Mouse (Mus musculus) midbrain, embryonic 15.5 days (tissue): ENCODE results near the gene Slc26a3. TPM values are rescaled to one million over a fixed set of nuclear protein-coding genes. Genes with fewer than 3 reads are reported as not detected.

ENCODE experiments used
- ATAC-seq: fragments of 200-750 bp; cut with Nextera tagmentation; replicated peaks from 2 replicates; pipeline ENCODE4 v1.8.0; 2017; ENCODE audit warnings: moderate TSS enrichment
- H3K27ac ChIP-seq: fragments of 300-500 bp; sonication (generic); 2 replicates; pipeline ENCODE4 v1.5.1; 2015; ENCODE audit warnings: mild to moderate bottlenecking, inconsistent platforms
- H3K27me3 ChIP-seq: fragments of 300-500 bp; sonication (generic); replicated peaks from 2 replicates; pipeline ENCODE4 v1.6.1; 2015; ENCODE audit warnings: inconsistent platforms
- H3K36me3 ChIP-seq: fragments of 300-500 bp; sonication (generic); replicated peaks from 2 replicates; pipeline ENCODE4 v1.6.1; 2015; ENCODE audit warnings: inconsistent platforms
- H3K4me1 ChIP-seq: fragments of 300-500 bp; sonication (generic); 2 replicates; pipeline ENCODE4 v1.6.1; 2015; ENCODE audit warnings: inconsistent platforms
- H3K4me2 ChIP-seq: fragments of 300-500 bp; sonication (generic); 2 replicates; pipeline ENCODE4 v1.6.1; 2015; ENCODE audit warnings: inconsistent platforms, mild to moderate bottlenecking, moderate library complexity
- H3K4me3 ChIP-seq: fragments of 300-500 bp; sonication (generic); 2 replicates; pipeline ENCODE4 v1.5.1; 2015; ENCODE audit warnings: mild to moderate bottlenecking, inconsistent platforms
- H3K9ac ChIP-seq: fragments of 300-500 bp; sonication (generic); 2 replicates; pipeline ENCODE4 v1.6.1; 2015; ENCODE audit warnings: mild to moderate bottlenecking, inconsistent platforms
- H3K9me3 ChIP-seq: fragments of 300-500 bp; sonication (generic); 2 replicates; pipeline ENCODE4 v1.6.1; 2016; ENCODE audit warnings: inconsistent platforms
- WGBS: fragments of 180-500 bp; shearing (Covaris S2); methylation state at CpG from one replicate; pipeline ENCODE4 v1.1.7; 2015; ENCODE audit warnings: mixed read lengths; 5-methylcytosine and 5-hydroxymethylcytosine counted together
- polyA plus RNA-seq: library from polyadenylated mRNA; unstranded; fragments of >200 nt; fragmentation: Nextera tagmentation; extraction: Ambion mirVana; gene quantifications from 2 replicates; pipeline ENCODE4 v1.2.1, GENCODE M21; 2015

The Slc26a3 gene
- polyA plus RNA-seq, result 0.09 TPM in 1 of 2 replicates, not detected in the other

DNA sequence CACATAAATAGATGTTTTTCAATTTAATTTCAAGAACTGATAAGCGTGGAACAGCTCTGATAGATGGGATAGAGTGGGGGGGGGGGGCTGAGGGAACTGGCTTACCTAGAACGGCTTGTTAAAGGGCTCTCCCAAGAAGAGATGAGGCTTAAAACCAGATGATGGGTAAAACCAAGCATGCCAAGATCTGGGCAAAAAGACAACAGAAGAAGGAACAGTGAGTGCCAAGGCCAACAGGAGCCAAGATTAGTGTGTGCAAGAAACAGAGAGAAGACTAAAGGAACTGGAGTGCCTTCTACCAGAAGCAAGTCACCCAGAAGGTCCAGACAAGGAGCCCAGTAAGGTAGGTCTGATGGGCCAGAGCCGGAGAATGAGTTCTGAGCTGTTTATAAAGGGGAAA is at the start of gene Slc26a3:
Gene Slc26a3 (plus strand): TSS at position 301 of the 400 bp plus-strand sequence.
- no peaks in the 10 kb centered on the region for H3K4me1 ChIP-seq
- no peak within 1 kb of the TSS for H3K4me2 ChIP-seq
- 89% methylated on average over 3 of the region's 3 CpGs for WGBS
- H3K36me3 ChIP-seq, result no peaks in the 10 kb centered on the region
- H3K9ac ChIP-seq, result no peak within 1 kb of the TSS
- no peak within 1 kb of the TSS for H3K27ac ChIP-seq
- ATAC-seq, result no peak
- no peaks in the 10 kb centered on the region for H3K9me3 ChIP-seq
- no peak within 1 kb of the TSS for H3K4me3 ChIP-seq
- no peaks in the 10 kb centered on the region for H3K27me3 ChIP-seq

DNA sequence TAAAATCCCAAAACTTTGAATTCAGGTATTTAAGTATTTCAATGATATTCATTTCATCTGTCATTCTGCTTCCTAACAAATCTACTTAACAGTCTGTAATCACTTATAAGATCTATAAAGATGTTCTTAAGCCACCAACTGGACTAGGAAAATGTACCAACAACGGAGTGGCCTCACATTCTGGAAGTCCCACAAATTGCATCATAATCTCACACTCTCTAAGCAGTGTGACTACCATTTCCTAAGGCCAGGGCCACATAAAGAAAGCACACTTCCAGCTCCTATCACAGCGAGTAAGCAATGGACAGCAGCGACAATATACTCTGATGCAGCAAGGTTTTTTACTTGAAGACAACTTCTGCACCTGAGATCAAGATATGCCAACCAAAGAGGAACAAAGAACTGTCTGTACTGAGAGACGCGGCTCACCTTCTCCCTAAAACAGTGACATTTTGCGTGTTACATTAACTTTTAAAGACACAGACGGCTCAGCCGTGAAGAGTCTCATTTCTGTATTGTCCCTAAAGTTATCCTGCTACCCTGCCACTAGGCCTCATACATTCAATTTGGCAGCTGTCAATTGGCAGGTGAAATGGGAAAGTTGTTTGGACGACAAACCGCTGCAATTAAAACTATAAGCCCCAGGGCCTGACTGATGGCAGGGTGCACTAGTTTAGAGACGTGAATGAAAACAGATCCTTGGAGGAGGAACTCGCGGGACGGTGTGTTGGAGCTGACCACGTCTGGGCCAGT is 40.3 kb upstream of the Slc26a3 start:
- no peak overlapping the region for H3K27ac ChIP-seq
- H3K36me3 ChIP-seq, result peaks cover 8% of the 10 kb centered on the region
- no peaks in the 10 kb centered on the region for H3K9me3 ChIP-seq
- no peaks in the 10 kb centered on the region for H3K27me3 ChIP-seq
- H3K9ac ChIP-seq, result peak overlapping the region; percentile 87
- ATAC-seq, result no peak
- 28% methylated on average over 15 of the region's 15 CpGs for WGBS
- H3K4me1 ChIP-seq, result peaks cover 21% of the 10 kb centered on the region
- peak overlapping the region; percentile 73 for H3K4me2 ChIP-seq
- peak overlapping the region; percentile 74 for H3K4me3 ChIP-seq

DNA sequence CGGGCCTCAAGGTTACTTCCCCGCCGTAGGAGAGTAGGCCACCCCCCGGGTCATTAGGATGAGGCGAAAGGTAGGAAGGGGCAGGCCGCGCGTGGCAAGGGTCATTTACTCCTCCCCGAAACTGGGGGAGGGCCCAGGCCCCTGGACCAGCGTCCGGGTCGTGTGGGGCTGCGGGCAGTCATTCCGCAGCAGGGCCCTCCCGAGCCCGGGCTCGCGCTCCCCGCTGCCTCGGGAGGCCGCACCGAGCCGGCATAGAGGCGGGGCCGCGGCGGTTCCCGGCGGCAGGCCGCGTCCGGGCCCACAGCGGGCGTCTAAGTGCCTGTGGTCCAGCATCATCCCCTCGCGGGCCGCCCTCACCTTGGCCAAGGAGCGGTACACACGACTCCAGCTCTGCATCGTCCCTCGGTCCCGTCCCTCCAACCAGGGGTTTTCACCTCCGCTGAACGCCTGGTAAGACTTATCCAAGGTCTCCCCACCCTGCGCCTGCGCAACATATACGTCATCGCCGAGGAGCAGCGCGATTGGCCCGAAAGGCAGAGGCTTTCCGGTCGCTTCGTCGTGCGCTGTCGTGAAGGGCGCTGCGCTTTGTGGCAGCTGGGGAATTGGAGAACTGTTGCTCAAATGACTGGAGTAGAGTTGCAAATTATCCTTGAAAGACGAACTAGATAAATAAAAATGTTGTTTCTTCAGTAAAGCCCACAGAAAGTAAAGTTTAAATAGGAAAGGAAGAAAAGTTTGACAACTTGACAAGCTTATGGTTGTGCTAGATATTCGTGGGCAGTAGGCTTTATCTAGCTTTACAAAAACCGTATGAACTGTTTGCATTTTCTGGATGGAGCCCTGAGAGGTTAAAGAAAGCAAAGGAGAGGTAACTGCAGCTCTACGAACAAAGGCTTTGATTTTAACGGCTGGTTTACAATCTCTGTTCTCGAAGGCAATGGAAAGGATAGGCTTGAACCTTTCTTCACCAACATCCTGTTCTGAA is 39.4 kb upstream of the Slc26a3 start, which contains the start of gene Dld:
Gene Dld (minus strand): TSS at position 510 of the 985 bp plus-strand sequence.
- H3K9me3 ChIP-seq, result no peaks in the 10 kb centered on the region
- peak; percentile 100 for ATAC-seq
- no peaks in the 10 kb centered on the region for H3K27me3 ChIP-seq
- H3K4me1 ChIP-seq, result peaks cover 21% of the 10 kb centered on the region
- peak within 1 kb of the TSS; percentile 73 for H3K4me2 ChIP-seq
- peak within 1 kb of the TSS; percentile 74 for H3K4me3 ChIP-seq
- WGBS, result 5% methylated on average over 66 of the region's 66 CpGs
- peak within 1 kb of the TSS; percentile 87 for H3K9ac ChIP-seq
- H3K36me3 ChIP-seq, result peaks cover 8% of the 10 kb centered on the region
- peak within 1 kb of the TSS; percentile 79 for H3K27ac ChIP-seq

DNA sequence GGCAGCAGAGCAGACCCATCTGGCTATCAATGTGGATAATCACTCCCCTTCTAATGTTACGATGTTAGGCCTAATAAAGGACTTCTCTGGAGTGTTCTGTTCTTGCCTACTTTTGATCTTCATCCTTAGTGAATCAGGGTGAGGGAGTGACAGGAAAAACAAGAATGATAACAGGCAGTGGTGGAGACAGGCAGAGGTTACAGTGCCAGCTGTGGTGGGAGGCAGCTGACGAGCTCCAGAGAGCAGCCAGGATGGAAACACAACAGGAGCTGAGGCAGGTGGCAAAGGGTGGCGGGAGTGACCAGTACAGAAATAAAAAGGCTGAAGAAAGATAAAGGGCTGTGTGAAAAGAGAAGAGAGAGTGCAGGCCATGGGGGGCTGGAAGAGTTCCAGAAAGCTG is 24.2 kb upstream of the Slc26a3 start:
- H3K9ac ChIP-seq, result no peak overlapping the region
- H3K4me2 ChIP-seq, result no peak overlapping the region
- H3K27me3 ChIP-seq, result no peaks in the 10 kb centered on the region
- 60% methylated on average over 3 of the region's 3 CpGs for WGBS
- no peaks in the 10 kb centered on the region for H3K9me3 ChIP-seq
- H3K4me1 ChIP-seq, result no peaks in the 10 kb centered on the region; the same call in 1 of the 2 replicates
- no peak overlapping the region for H3K27ac ChIP-seq
- ATAC-seq, result no peak
- H3K4me3 ChIP-seq, result no peak overlapping the region
- H3K36me3 ChIP-seq, result no peaks in the 10 kb centered on the region

DNA sequence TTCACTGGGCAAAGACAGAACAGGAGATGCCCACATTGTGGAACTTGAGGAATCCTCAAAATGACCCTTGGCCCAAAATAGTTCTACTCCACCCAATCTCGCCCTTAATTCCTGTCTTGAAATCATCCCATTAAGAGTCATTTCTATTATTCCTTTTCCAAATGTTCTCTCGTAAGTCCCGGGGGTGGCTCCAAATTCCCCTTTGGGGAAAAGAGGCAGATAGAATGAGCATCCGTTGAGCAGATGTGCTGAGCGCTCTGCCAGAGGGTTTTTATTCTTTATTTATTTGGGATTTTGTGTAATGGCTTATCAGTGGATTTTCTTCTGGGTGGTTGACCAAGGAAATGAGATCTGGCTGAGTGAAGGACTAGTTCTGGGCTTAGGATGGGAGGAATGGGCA is 22.9 kb upstream of the Slc26a3 start:
- Histone ChIP-seq H3K4me3 (no peak overlapping the region), H3K9ac (no peak overlapping the region), H3K4me1 (no peaks in the 10 kb centered on the region; the same call in 1 of the 2 replicates), H3K36me3 (no peaks in the 10 kb centered on the region), H3K9me3 (no peaks in the 10 kb centered on the region), H3K4me2 (no peak overlapping the region), H3K27ac (no peak overlapping the region), H3K27me3 (no peaks in the 10 kb centered on the region)
- 82% methylated on average over 5 of the region's 5 CpGs for WGBS
- no peak for ATAC-seq

DNA sequence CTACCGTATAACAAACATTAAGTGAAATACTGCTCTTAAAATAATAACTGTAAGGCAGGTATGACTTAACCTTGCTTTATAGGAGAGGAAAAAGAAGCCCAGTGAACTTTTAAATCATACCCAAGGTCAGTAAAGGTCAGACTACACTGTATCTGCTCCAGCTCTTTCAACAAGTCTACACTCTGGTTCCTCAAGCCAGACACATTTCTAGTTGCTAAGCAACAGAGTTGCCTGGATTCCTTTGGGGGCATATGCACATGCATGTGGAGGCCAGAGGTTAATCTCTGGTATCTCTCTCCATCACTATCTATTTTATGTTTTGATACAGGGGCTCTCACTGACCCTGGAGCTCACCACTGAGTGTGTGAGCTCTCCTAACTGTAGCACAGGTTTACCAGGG is 21.6 kb upstream of the Slc26a3 start:
- no peak overlapping the region for H3K4me2 ChIP-seq
- H3K4me3 ChIP-seq, result no peak overlapping the region
- no peak overlapping the region for H3K27ac ChIP-seq
- ATAC-seq, result peak; percentile 34; the same call in 1 of the 2 replicates
- no peaks in the 10 kb centered on the region for H3K9me3 ChIP-seq
- H3K9ac ChIP-seq, result no peak overlapping the region
- 94% methylated on average over 1 of the region's 1 CpGs for WGBS
- H3K36me3 ChIP-seq, result no peaks in the 10 kb centered on the region
- H3K27me3 ChIP-seq, result no peaks in the 10 kb centered on the region
- H3K4me1 ChIP-seq, result no peaks in the 10 kb centered on the region; the same call in 1 of the 2 replicates

DNA sequence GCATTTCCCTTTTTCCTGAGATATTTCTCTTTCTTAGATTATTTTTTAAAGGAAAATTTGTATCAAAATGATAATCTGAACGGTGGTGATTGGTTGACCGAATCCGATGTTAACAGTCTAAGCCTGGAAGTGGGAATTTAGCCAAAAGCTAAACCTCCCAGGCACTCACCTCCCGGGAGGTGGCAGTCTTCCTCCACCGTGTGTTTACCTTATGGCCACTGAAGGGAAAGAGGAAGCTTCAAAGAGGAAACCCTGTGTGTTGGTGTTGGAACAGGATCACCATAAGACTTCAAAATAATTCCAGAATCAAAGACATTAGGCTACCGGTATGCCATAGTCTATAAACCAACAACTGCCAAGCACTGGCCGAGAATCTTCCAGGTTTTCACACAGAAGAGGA is 21.0 kb upstream of the Slc26a3 start:
- Histone ChIP-seq H3K4me2 (no peak overlapping the region), H3K27ac (no peak overlapping the region), H3K27me3 (no peaks in the 10 kb centered on the region), H3K4me3 (no peak overlapping the region), H3K4me1 (peaks cover under 1% of the 10 kb centered on the region; the same call in 1 of the 2 replicates), H3K9me3 (no peaks in the 10 kb centered on the region), H3K36me3 (no peaks in the 10 kb centered on the region), H3K9ac (no peak overlapping the region)
- 83% methylated on average over 7 of the region's 7 CpGs for whole genome bisulfite sequencing
- ATAC-seq, result no peak

DNA sequence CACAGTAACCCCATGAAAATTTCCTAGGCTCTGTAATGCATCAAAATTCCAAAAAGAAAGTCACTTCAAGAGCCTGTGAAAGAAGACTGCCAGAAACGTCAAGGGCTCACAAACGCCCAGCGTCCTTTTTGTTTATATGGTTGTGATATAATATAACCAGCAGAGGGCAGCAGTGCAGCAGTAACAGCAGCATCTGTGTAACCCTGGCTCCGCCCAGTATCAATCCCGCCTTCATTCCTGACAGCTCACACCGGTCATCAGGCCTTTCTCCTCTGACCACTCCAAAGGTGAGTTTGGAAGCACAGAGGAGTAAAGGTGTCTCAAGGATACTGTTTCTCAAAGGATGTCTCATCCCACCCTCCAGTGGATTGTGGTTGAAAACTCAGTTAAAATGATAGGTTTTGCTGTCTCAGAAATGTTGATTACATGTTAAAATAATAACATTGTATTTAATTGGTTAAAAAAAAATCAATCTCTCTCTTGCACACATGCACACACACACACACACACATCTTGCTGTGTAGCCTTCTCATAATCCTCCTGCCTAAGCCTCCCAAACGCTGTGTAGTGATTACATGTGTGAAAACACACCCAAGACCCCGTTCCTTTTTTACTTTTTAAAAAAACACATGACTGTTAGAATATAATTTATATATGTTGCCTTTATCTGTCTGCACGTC is 15.9 kb upstream of the Slc26a3 start:
- Histone ChIP-seq H3K9me3 (no peaks in the 10 kb centered on the region), H3K27ac (no peak overlapping the region), H3K9ac (0 out of 2 replicates have a peak overlapping the region, but pooled peaks have one; percentile 14), H3K4me2 (peak overlapping the region; percentile 44), H3K36me3 (no peaks in the 10 kb centered on the region), H3K4me3 (no peak overlapping the region), H3K4me1 (peaks cover 8% of the 10 kb centered on the region), H3K27me3 (no peaks in the 10 kb centered on the region)
- peak; percentile 85; the same call in 1 of the 2 replicates for ATAC-seq
- 31% methylated on average over 9 of the region's 9 CpGs for WGBS

DNA sequence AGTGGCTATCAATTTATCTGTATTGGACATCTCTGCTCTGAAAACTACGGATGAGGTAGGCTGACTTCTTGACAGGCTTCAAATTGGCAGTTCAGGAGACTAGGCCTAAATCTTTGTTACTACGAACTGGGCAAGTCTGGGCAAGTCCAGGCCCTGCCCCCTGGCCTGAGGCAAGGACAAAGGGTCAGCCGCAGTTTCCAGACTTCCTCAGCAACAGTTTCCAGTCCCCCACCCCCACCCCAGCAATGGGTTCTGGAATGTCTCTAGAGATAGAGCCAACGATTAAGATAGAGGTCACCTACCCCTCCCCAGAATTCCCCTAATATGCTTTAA is 15.4 kb upstream of the Slc26a3 start:
- peak; percentile 13; the same call in 1 of the 2 replicates for ATAC-seq

DNA sequence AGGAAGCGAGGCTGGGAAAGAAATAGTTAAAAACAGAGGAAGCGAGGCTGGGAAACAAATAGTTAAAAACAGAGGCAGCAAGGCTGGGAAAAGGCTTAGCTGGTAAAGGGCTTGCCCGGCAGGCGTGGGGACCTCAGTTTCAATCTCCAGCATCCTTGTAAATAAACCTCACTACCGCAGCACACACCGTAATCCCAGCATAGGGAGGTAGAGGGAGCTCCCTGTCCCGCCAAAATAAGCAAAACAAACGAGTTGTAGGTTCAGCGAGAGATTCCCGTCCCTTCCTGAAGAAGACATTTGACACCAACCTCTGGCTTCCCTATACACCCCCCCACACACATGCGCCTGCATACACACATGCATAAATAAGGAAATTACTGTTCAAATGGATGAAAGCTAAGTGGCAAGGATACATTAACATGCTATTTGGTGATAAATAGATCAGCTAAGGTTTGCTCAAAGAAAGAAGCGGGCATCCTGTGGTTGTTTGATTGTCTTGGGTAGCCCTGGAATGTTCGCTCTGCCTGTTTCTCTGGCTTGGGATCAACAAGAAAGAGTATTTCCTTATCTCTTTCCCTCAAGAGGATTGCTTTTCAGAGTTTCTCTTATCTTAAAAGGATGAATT is 14.2 kb upstream of the Slc26a3 start:
- peaks cover 8% of the 10 kb centered on the region for H3K4me1 ChIP-seq
- H3K4me2 ChIP-seq, result peak overlapping the region; percentile 50
- H3K9ac ChIP-seq, result peak overlapping the region; percentile 21; the same call in 1 of the 2 replicates
- 0 out of 2 replicates have a peak overlapping the region, but pooled peaks have one; percentile 10 for H3K27ac ChIP-seq
- no peaks in the 10 kb centered on the region for H3K36me3 ChIP-seq
- WGBS, result 13% methylated on average over 13 of the region's 13 CpGs
- peak; percentile 55 for ATAC-seq
- peak overlapping the region; percentile 28 for H3K4me3 ChIP-seq
- H3K27me3 ChIP-seq, result no peaks in the 10 kb centered on the region
- H3K9me3 ChIP-seq, result no peaks in the 10 kb centered on the region

More for the DNA sequence above, 15.4 kb upstream of the Slc26a3 start:
- Histone ChIP-seq H3K9me3 (no peaks in the 10 kb centered on the region), H3K27ac (no peak overlapping the region), H3K36me3 (no peaks in the 10 kb centered on the region), H3K27me3 (no peaks in the 10 kb centered on the region), H3K4me2 (no peak overlapping the region), H3K9ac (no peak overlapping the region), H3K4me1 (peaks cover 8% of the 10 kb centered on the region), H3K4me3 (no peak overlapping the region)
- 79% methylated on average over 4 of the region's 4 CpGs for whole genome bisulfite sequencing

DNA sequence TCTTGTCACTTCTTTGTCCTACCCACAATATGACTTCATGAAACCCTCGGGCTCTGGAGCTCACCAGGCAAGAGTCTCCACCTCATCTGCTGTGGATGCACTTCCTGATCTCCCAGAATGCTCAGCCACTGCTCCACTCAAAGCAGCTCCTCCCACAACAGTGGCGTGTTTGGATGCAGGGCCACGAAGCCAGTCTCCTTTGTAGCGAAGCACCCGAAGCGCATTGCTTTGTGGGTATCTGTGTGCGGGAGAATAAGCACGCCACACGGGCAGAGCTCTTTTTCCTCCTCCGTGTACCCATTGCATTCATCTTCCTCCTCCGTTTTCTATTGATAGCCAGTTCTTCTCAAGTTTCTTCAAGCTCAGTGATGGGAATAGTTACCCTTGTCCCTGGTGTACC is 13.4 kb upstream of the Slc26a3 start:
- Histone ChIP-seq H3K4me3 (no peak overlapping the region), H3K4me1 (peaks cover 8% of the 10 kb centered on the region), H3K27me3 (no peaks in the 10 kb centered on the region), H3K36me3 (no peaks in the 10 kb centered on the region), H3K27ac (no peak overlapping the region), H3K9ac (no peak overlapping the region), H3K9me3 (no peaks in the 10 kb centered on the region), H3K4me2 (peak overlapping the region; percentile 50)
- 82% methylated on average over 11 of the region's 11 CpGs for WGBS
- ATAC-seq, result peak; percentile 13; the same call in 1 of the 2 replicates
